10 mouse cellular contexts compared by ENCODE assay signal in the genomic region with DNA sequence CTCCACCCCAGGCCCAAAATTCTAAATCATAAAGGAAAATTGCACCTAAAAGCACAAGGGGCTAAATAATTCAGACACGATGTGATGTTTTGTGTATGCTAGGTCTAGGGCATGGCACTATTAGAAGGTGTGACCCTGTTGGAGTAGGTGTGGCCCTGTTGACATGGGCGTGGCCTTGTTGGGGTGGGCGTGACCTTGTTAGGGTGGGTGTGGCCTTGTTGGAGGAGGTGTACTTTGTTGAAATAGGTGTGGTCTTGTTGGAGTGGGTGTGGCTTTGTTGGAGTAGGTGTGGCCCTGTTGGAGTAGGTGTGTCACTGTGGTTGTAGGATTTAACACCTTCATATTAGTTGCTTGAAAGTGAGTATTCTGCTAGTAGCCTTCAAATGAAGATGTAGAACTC.
"Had no signal": no experiment of that assay in that cellular context is flagged by ENCODE, and none has a peak within 500 bp of the region (broad histone marks: within the 10 kb centered on the region; RNA-seq: fewer than 3 reads in every experiment).

No protein-coding gene starts in this region.

- ATAC-seq: midbrain, embryonic 13.5 days; midbrain, embryonic 15.5 days had no signal

- DNase-seq: lung, adult 18-20 months; lung, embryonic 14.5 days; lung, postnatal 10 days; lung, postnatal 4 days; right cerebral cortex, postnatal 14 days; thymus, adult 2 months; thymus, postnatal 25 days; thymus, postnatal 4 days had no signal
